Mouse (Mus musculus) liver, adult (tissue): ENCODE measurements around the gene Cisd3.

Source experiments
- GATA4 ChIP-seq: IDR thresholded peaks from 2 replicates; pipeline ENCODE4 v1.6.1; 2014; ENCODE audit warnings: mild to moderate bottlenecking, low read length; ENCODE audit not compliant: insufficient replicate concordance

Cisd3 gene

GRCm38 (mm10) chr11:97685613-97686321 is at the start of gene Cisd3:
Cisd3 (plus strand) TSS chr11:97685826.
- no peak for TF ChIP-seq GATA4

- no peak for TF ChIP-seq GATA4
Observed at GRCm38 (mm10) chr11:97641668-97642067, 44.0 kb upstream of the Cisd3 start.

- TF ChIP-seq GATA4, result no peak
Observed at GRCm38 (mm10) chr11:97642746-97643145, 42.9 kb upstream of the Cisd3 start.

GRCm38 (mm10) chr11:97643380-97644055 is 42.1 kb upstream of the Cisd3 start:
- TF ChIP-seq GATA4, result no peak

- TF ChIP-seq GATA4, result no peak
Observed at GRCm38 (mm10) chr11:97644834-97645233, 40.8 kb upstream of the Cisd3 start.

- no peak for TF ChIP-seq GATA4
Observed at GRCm38 (mm10) chr11:97650341-97650740, 35.3 kb upstream of the Cisd3 start.

GRCm38 (mm10) chr11:97654210-97654609 is 31.4 kb upstream of the Cisd3 start:
- TF ChIP-seq GATA4, result no peak

GRCm38 (mm10) chr11:97656269-97656971 is 29.2 kb upstream of the Cisd3 start:
- no peak for TF ChIP-seq GATA4

GRCm38 (mm10) chr11:97657184-97657945 is 28.3 kb upstream of the Cisd3 start:
- no peak for TF ChIP-seq GATA4

- no peak for TF ChIP-seq GATA4
Observed at GRCm38 (mm10) chr11:97658751-97659266, 26.8 kb upstream of the Cisd3 start.

GRCm38 (mm10) chr11:97659267-97659989 is 26.2 kb upstream of the Cisd3 start:
- TF ChIP-seq GATA4, result no peak

GRCm38 (mm10) chr11:97659990-97660714 is 25.5 kb upstream of the Cisd3 start:
- no peak for TF ChIP-seq GATA4

GRCm38 (mm10) chr11:97660734-97661647 is 24.6 kb upstream of the Cisd3 start:
- TF ChIP-seq GATA4, result no peak
